Mouse (Mus musculus) thymus, adult 18-20 months (tissue): ENCODE measurements around the gene Nckap5l.
A peak's percentile ranks its signal among the peaks of the same experiment; 100 is the strongest.
"Not testable (repeated sequence)": the region's sequence is repeated elsewhere in the genome, so short reads cannot be mapped to it uniquely, and the experiment has no call there.

Experiments used
- DNase-seq, 2 experiments: peaks; one replicate each; pipeline ENCODE4 v3.0.0; 2022; ENCODE audit warnings: mixed read lengths in 2 of 2

Gene Nckap5l

DNA sequence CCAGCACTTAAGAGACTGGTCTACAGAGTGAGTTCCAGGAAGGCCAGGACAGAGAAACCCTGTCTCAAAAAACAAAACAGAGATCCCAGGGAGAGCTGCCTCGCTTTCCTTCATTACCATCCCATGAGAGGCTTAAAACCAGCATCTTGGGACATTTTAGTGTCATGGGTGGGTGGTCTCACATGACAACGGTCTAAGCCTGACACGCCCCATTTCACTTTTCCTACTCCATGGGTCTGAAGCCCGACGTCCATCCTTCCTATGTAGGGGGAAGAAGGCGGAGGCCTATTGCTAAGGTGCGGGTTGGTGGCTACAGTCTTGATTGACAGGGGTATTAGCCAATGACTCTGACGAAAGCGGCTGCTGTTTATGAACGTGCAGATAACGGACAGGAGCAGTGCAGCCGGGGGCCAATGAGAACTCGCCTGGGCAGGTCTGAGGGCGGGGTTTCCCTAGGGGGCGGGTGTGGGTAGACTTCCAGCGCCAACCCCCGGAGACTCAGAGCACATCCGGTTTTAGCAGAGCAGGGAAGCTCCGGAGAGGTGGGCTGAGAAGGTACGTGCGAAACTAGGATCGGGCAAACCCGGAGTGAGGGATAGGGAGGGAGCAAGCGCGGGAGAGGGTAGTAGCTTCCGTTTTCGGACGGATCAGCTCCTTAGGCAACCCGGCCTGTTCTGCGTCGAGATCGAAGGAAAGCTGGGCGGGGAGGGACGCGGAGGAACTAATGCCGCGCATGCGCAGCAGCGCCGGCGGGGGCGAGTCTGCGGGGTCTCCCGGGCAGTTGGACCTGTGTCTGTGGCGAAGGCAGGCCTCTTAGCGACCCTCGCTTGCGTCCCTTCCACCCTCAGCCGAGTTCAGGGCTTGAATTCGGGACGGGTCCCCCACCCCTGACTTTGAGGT, 64.8 kb downstream of the Nckap5l start, which contains the start of gene Tmbim6:
TSS of gene Tmbim6 (plus strand) at position 397 of the 900 bp plus-strand sequence.
- DNase-seq: peak; percentile 98 to 100

DNA sequence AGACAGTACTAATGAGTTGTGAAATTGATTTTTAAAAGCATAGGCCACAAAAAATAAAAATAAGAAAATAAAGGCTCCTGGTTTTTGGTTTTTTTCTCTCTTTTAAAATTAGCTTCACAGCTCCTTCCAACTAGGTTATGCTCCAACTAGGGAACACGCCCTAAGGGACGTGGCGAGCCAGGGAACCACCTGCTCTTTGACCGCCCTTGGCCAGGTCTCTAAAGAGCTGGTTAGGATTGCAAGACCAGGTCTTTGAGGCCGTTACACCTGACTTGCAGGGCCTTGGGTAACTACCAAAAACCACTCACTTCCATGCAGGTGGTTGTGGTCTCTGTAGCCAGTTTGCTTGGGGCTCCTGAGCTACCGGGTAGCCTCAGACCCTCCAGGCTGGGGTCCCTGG, 65.6 kb downstream of the Nckap5l start:
- no peak for DNase-seq

DNA sequence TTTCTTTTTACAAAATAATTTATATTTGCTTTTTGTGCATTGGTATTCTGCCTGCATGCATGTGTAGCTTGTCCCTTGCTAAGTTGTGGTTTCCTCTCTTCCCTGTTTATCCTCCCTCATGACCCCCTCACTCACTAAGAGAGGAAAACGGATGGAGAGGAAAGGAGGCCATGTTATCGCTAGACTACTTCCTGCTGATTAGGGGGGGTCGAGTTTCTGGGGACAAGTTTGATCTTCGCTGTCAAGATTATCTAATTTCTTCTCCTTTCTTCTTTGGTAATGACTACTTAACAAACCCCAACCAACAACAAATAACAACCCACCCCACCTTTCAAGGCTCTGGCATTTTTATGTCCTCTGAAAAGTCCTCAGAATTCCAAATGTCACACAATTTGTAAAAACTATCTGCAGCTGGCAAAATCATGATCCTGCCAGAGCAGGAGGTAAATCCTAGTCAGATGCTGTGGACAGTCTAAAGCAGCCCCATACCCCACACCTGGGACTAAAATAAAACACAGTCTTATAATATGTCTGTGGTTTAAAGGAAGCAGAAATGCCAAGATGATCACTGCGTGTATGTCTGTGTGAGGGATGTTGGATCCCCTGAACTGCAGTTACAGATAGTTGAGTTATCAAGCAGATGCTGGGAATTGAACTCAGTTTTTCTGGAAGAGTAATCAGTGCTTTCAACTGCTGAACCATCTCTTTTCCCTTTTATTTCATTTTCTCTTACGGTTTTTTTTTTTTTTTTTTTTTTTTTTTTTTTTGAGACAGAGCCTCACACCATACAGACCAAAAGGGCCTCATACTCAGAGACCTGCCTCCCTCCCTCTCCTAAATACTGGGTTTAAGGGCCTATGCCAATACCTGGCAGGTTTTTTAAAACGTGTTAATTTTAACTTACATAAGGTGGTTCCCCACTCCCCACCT, 66.8 kb downstream of the Nckap5l start:
- no peak for DNase-seq

- DNase-seq: no peak
Measured at GRCm38 (mm10) chr15:99387976-99388375, 69.6 kb downstream of the Nckap5l start.

GRCm38 (mm10) chr15:99386796-99387195, 70.8 kb downstream of the Nckap5l start:
- no peak for DNase-seq

GRCm38 (mm10) chr15:99386110-99386509, 71.4 kb downstream of the Nckap5l start:
- DNase-seq: not testable (repeated sequence)

- no peak for DNase-seq
Measured at GRCm38 (mm10) chr15:99384071-99384470, 73.5 kb downstream of the Nckap5l start.

GRCm38 (mm10) chr15:99382893-99383292, 74.7 kb downstream of the Nckap5l start:
- no peak for DNase-seq

GRCm38 (mm10) chr15:99376240-99376639, 81.3 kb downstream of the Nckap5l start:
- no peak for DNase-seq

DNA sequence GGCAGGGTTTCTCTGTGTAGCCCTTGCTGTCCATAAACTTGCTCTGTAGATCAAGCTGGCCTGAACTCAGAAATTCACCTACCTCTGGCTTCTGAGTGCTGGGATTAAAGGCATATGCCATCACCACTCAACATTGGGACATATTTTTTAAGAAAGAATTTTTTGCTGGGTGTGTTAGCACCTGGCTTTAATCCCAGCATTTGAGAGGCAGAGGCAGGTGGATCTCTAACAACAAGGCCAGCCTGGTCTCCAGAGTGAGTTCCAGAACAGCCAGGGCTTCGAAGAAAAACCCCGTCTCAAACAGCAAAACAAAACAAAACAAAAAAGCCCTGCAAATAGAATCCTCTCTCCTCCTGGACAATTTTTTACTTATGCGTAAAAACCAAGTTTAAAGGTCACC, 82.0 kb downstream of the Nckap5l start:
- no peak for DNase-seq

GRCm38 (mm10) chr15:99375036-99375435, 82.5 kb downstream of the Nckap5l start:
- DNase-seq: no peak

DNA sequence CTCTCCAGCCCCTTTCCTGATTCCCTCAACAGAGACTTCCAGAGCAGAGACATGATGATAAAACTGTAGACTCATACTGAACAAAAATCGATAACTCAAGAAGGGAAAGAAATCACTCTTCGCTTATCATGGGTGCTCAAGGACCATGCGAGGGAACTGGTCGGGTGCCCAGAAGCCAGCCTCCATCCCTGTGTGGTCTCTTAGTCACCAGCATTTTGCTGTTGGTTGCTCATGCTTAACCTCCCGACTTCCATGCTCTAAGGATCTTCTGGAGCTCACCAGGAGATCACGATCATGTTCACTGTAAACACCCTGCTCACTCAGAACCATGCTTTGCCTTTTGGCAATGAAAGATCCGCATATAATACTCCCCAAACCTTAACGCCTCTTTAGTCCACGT, 84.8 kb downstream of the Nckap5l start:
- DNase-seq: no peak
